Mouse (Mus musculus) T-cell, adult 2 months (primary cell): ENCODE measurements at regions not wholly inside any gene's neighbourhood (a gene's known extent, or its start where the extent isn't known, plus 50 kb on each side); places are given as distances from the start of the nearest gene placed in this dataset.

Experiments used
- DNase-seq: peaks from one replicate; pipeline ENCODE4 v3.0.0; 2022; ENCODE audit warnings: low spot score

DNA sequence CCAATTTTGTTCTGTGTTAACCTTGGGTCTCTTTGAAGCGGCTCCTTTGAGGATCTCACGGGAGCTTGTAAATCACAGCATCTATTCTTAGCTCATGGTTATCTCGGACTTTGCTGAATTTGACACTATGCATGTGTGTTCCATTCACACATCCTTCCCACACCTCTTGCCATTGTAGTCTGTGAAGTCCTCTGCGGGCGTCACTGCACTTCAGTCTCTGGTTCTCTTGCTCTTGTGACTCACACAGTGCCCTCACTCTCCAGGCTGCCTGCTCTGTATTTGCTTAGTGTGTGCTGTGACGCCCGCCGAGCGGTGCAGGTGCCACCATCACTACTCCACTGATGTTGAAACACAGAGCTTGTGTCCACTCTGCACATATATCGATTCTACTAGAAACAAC lies 1271.2 kb downstream of the Synb start:
- DNase-seq = no peak

GRCm38 (mm10) chr14:68021240-68021639 lies 1272.9 kb downstream of the Synb start:
- no peak for DNase-seq

- DNase-seq = no peak
Observed at GRCm38 (mm10) chr14:68020769-68021168, 1273.3 kb downstream of the Synb start.

DNA sequence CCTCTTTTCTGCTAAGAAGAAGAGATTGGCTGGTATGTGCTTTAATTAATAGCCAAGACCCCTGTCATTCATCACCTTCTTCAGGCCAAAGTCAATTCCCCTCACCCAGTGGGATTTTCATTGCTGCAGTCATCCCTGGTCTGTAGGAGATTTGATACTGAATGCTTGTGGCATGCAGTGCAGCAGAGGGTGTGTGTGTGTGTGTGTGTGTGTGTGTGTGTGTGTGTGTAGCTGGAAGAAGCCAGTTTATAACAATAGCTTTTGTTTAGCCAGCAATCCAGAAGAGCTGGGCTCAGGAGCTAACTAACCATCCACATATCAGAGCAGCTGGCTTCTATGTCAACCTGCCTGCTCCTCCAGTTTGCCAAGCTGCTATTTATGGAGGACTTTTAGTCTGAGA lies 1275.4 kb downstream of the Synb start:
- DNase-seq = no peak

DNA sequence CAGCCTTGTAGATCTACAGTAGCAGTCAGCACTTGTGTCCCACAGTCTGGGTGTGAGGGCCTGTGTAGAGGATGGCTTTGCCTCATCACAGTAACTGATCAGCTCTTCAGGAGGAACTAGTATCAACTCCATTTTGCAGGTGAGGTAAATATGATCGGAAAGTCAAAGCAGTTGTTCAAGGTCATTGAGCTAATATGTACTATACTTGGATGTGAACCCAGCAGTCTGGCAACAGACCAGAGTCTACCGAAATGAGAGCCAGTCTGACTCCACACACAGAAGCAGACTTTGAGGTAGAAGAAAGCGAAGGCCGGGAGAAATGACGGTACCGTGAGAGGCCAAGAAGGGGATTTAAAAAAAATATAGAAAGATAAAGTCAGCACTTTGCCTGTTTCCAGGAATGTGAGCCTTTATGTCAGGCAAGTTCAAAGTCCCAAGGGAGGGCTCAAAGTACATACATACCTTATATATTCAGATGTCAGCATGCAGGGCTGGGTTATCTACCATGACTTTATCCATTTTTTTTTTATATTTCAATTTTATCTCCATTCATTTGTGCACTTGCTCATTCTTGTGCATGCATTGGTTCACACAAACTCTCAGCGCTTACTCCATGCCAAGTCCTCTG lies 1297.2 kb downstream of the Synb start:
- DNase-seq = no peak

GRCm38 (mm10) chr14:67993611-67994051 lies 1300.5 kb downstream of the Synb start:
- DNase-seq = no peak

DNA sequence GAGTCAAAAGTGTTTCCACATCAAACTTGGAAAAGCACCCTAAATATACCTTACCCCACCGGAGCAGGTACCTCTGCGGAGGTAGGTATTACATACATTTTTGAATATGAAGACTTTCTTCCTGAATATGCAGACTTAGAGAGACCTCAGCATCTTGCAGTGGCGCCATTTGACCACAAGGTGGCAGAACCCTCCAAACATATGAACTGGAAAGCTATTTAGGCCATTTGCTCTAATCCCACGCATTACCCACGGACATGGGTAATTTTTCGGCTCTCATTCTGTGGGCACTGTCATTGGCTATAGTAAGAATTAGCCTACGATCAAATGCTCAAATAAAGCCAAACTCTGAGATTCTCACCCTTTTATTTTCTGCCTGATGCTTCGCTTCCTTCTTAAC lies 1301.0 kb downstream of the Synb start:
- peak; percentile 12 for DNase-seq

DNA sequence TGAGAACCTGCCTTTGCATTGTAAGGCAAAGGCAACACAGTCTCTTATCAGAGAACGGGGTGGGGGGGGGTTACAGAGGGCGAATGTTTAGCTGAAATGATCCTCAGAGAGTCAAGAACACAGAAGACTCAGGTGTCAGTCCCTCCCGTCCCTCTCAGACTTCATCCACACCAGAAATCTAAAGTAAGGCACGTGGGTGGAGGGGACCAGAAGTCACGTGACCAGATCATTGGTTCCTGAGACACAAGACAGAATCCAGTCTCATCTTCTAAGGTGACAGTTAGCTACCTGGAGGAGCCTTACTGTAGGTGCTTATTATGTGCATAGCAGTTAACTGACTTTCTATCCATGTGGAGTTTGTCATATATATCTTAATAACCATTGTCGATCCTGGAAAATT lies 1302.0 kb downstream of the Synb start:
- no peak for DNase-seq

GRCm38 (mm10) chr14:67990271-67990670 lies 1303.8 kb downstream of the Synb start:
- DNase-seq = no peak
